Mouse (Mus musculus) bone marrow, adult 2 months (tissue): ENCODE measurements around the gene Mboat2. TPM values are rescaled to one million over a fixed set of nuclear protein-coding genes. Genes with fewer than 3 reads are reported as not detected.

ENCODE experiments used
- H3K27ac ChIP-seq: fragments of 200-500 bp; 2 replicates; pipeline ENCODE4 v1.5.1; 2012; ENCODE audit warnings: low read depth, mild to moderate bottlenecking, control low read depth, inconsistent platforms, low read length; ENCODE audit not compliant: control insufficient read depth, poor library complexity, insufficient read depth
- H3K4me1 ChIP-seq: fragments of 200-500 bp; 2 replicates; pipeline ENCODE4 v1.6.1; 2011; ENCODE audit warnings: low read length; ENCODE audit not compliant: control insufficient read depth, insufficient read depth
- H3K4me3 ChIP-seq: fragments of 200-500 bp; replicated peaks from 2 replicates; pipeline ENCODE3; 2011; ENCODE audit warnings: mild to moderate bottlenecking, low read depth, low read length, control low read depth; ENCODE audit not compliant: control insufficient read depth
- CTCF ChIP-seq: fragments of 200-500 bp; IDR thresholded peaks from 2 replicates; pipeline ENCODE4 v1.5.1; 2011; ENCODE audit warnings: low read length, control low read depth; ENCODE audit not compliant: control insufficient read depth, insufficient read depth
- POLR2A ChIP-seq: fragments of 200-500 bp; IDR thresholded peaks from 2 replicates; pipeline ENCODE4 v1.6.1; 2011; ENCODE audit warnings: low read depth, mild to moderate bottlenecking, control low read depth, low read length, borderline replicate concordance; ENCODE audit not compliant: control insufficient read depth
- WGBS: fragments of 180-500 bp; shearing (Covaris S2); methylation state at CpG from one replicate; pipeline ENCODE4 v1.1.7; 2018; 5-methylcytosine and 5-hydroxymethylcytosine counted together
- polyA plus RNA-seq: library from polyadenylated mRNA; stranded (reverse); fragments of >200 nt; gene quantifications from 2 replicates; pipeline ENCODE4 v1.2.4, GENCODE M21; 2011; ENCODE audit warnings: low replicate concordance; ENCODE audit not compliant: missing spikeins, insufficient read depth, insufficient read length

Gene Mboat2
- polyA plus RNA-seq, 1 experiment = 16.8 TPM

DNA sequence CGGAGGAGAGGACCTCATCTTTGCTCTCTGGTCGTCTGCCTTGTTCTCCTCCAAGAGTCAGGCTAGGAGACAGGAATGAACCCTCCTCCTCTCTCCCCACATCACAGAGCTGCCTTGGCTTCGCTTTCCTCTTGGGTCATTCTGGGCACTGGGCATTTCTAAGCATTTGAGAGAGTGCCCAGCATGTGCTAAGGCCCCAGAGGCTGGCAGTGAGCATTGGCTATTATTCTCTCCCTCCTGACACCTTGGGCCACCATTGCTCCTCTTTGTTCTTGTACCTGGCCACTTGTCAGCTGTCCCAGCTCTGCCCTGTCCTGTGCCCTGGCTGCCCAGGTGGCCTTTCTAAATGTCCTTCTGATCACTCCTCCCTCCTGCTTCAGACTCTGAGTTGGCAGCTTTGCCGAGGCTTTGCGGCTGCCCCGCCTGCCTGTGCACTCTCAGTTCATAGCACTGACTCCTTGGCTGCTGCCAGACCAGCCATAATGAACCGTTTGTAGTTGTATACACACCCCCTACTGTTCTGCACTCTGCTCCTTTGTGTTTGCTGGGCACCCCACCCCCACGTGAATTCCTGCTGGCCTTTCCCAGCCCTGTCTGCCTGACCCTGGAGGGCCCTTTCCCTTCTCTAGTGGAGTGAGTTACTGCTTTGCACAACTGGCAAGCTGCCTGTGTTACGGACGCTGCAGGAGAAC, 63.2 kb downstream of the Mboat2 start:
- WGBS = 65% methylated on average over 10 of the region's 10 CpGs
- Histone ChIP-seq H3K27ac (peak overlapping the region; percentile 42), H3K4me1 (peaks cover 7% of the 10 kb centered on the region), H3K4me3 (no peak overlapping the region)
- TF ChIP-seq POLR2A = no peak
- no peak for TF ChIP-seq CTCF

DNA sequence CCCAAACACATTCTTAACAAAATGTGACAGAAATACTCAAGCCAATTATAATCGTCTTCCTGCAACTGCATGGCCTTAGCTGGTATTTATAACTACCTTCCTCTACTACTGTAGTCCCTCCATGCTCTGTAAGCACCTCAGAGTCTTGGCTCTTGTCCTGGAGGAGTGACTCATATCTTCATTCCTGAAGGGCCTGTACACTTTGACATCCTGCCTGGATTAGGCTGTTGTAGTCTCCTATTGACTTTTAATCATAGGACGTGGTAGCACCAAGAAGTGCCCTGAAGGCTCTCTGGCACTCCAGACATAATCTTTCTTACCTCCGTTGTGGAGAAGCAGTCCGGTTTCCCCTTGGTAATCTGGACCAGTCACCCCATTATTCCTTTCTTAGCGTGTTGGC, 64.7 kb downstream of the Mboat2 start:
- no peak overlapping the region for H3K4me3 ChIP-seq
- no peak overlapping the region for H3K27ac ChIP-seq
- peaks cover 7% of the 10 kb centered on the region for H3K4me1 ChIP-seq
- TF ChIP-seq POLR2A (no peak), CTCF (no peak)
- WGBS = 73% methylated on average over 5 of the region's 5 CpGs

DNA sequence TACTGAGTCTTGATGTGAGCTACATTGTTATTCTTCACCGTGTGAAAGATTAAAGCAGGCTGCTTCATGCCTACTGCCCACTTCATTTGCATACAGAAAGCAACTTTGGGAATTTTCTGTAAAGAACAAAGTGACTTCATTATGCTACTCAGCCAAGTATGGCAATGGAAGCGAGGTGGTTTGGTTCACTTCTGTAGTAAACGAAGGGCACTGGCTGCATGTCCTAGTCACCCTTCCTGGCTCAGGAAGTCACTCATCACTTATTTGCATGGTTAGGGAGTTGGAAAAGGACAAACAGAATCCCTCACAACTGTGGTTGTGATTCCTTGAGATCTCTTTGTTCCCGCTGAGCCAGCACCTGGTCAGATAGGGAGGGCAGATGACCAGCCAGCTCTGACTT, 66.7 kb downstream of the Mboat2 start:
- TF ChIP-seq CTCF (no peak), POLR2A (no peak)

DNA sequence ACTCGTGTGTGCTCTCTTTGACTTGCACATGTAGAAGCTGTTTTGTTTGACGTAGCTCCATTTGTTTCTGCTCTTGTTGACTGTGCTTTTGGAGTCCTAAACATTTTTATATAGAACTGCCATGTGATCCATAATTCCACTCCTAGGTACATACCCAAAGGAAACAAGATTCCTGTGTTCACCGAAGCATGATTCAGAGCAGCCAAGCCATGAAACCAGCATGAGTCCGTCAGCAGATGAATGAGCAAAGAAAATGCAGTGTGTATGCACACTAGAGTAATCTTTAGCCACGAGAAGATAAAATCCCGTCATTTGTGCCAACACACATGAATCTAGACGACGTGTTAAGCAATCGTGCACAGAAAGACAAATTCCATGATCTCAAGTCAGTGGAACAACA, 67.5 kb downstream of the Mboat2 start:
- Histone ChIP-seq H3K27ac (no peak overlapping the region), H3K4me1 (peaks cover 1% of the 10 kb centered on the region), H3K4me3 (no peak overlapping the region)
- 81% methylated on average over 9 of the region's 9 CpGs for WGBS
- no peak for TF ChIP-seq CTCF
- no peak for TF ChIP-seq POLR2A

More for the DNA sequence above, 66.7 kb downstream of the Mboat2 start:
- WGBS = 83% methylated on average over 4 of the region's 4 CpGs
- H3K27ac ChIP-seq = no peak overlapping the region
- H3K4me1 ChIP-seq = peaks cover 1% of the 10 kb centered on the region
- H3K4me3 ChIP-seq = no peak overlapping the region

DNA sequence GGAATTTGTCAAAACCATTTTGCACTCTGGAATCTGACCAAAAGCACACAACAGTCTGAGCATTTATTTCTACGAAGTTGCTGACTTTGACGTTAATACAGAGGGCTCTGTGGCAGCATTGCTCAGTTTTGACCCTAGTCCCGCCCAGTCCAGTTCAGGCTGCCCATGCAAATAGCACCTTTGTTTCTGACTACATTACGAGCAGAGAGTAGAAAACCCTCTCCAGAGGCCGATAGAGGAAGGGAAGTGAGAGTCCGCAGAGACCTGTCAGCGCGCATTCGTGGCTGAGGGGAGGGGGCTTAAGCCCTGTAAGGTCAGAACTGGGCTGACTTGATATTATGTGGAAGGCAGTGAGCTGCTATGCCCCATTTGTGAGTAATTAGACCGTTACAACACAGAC, 69.0 kb downstream of the Mboat2 start:
- Histone ChIP-seq H3K4me3 (no peak overlapping the region), H3K27ac (no peak overlapping the region), H3K4me1 (no peaks in the 10 kb centered on the region)
- WGBS = 83% methylated on average over 10 of the region's 10 CpGs
- TF ChIP-seq CTCF (no peak), POLR2A (no peak)

DNA sequence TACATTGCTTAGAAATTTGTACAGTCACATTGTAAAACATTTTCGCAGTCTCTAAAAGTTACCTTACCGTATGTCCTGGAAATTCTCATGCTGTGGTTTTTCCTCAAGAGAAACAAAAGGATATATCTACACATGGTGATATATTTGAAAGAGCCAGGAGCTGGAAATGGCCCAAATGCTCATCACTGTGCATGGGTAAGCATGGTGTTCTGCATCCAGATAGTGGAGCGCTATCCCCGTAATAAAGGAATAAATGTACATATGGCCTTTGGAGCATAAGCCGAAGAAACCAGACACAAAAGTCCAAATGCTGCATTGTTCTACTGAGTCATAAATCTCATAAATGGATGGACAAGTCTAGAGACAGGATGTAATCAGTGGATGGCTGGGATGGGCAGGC, 72.1 kb downstream of the Mboat2 start:
- Histone ChIP-seq H3K4me3 (no peak overlapping the region), H3K27ac (no peak overlapping the region), H3K4me1 (no peaks in the 10 kb centered on the region)
- WGBS = 94% methylated on average over 5 of the region's 5 CpGs
- TF ChIP-seq CTCF (no peak), POLR2A (no peak)

DNA sequence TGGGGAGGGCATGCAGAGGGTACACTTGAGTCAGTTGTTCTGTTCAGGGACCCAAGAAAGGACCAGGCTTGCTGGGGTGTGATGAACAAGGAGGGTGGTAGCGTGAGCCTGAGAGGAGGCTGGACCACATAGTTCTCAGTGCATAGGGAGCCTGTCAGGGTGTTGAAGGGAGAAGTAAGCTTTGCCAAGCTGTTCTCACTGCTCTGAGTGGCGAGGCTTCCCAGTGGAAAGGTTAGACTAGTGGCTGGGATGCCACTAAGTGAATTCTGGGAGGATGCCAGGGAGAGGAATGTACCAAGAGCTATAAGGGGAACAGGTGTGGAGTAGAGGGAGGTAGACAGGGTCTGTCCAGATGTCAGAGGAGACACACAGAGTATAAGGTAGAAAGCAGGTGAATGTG, 77.2 kb downstream of the Mboat2 start:
- 84% methylated on average over 2 of the region's 2 CpGs for WGBS
- H3K4me3 ChIP-seq = no peak overlapping the region
- TF ChIP-seq CTCF (no peak), POLR2A (no peak)
- H3K4me1 ChIP-seq = no peaks in the 10 kb centered on the region
- H3K27ac ChIP-seq = no peak overlapping the region

DNA sequence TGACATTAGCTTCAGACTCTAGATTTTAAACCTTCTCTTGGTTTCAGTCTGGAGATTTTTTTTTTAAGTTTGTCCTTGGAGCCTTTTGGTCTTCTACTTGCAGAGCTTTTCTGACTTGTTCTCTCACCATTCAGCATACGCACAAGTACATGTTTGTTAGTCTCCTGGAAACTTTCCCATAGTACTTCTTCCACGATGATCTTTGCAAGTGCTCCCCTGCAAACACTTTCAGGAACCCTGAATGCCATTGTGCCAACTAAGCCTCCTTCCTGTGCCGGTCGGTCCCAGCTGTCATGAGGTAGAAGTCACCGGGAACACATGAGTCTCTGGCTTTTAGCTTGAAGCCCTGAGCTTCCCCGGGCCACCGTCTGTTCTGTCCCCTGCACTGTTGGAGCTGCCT, 79.0 kb downstream of the Mboat2 start:
- Histone ChIP-seq H3K27ac (no peak overlapping the region), H3K4me3 (no peak overlapping the region), H3K4me1 (no peaks in the 10 kb centered on the region)
- TF ChIP-seq POLR2A = no peak
- no peak for TF ChIP-seq CTCF
- WGBS = 88% methylated on average over 7 of the region's 7 CpGs

DNA sequence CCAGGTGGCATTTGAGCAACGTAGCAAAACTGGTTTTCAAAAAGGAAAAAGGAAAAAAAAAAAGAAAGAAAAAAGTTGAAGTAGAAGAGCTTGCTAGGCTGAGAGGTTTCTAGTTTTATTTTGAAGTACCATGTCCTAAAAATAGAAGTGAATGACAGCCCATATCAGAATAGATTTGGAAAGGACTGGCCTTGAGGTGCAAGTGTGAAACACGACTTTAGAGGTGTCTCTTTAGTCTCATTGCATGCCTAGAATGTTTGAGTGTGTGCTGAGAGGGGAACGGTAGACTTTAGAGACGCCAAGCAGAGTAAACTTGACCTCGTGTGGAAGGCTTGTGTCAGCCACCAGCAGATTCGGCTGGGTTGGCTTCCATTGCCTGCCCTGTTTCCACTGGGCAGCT, 81.5 kb downstream of the Mboat2 start:
- no peak overlapping the region for H3K27ac ChIP-seq
- 72% methylated on average over 6 of the region's 6 CpGs for WGBS
- no peak overlapping the region for H3K4me3 ChIP-seq
- TF ChIP-seq POLR2A (no peak), CTCF (no peak)
- no peaks in the 10 kb centered on the region for H3K4me1 ChIP-seq
